Comparison of ENCODE assay signal across 16 mouse cellular contexts in the genomic region with DNA sequence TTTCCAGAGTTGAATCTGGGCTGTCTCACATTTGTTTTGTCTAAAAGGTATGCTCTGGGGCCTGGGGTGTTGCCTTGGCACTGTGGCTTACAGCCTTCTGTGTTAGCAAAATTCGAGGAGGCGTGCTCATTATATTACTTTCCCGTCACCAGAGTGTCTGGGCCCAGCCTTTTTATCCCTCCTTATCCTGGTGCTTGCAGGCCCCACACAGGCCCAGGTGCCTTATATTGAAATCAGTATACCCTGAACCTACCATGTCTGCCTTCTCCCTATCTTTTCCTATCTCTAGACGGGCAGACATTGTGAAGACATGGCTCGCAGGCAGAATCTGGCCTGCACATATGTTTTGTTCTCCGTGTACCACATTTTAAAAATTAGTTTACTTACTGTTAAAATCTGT.
"Had no signal": no experiment of that assay in that cellular context is flagged by ENCODE, and none has a peak within 500 bp of the region (broad histone marks: within the 10 kb centered on the region; RNA-seq: fewer than 3 reads in every experiment).

No protein-coding gene starts in this region.

- H3K9ac ChIP-seq: liver, embryonic 15.5 days; lung, embryonic 15.5 days; midbrain, embryonic 13.5 days; midbrain, embryonic 15.5 days; neural tube, embryonic 12.5 days; stomach, embryonic 15.5 days had no signal

- H3K9me3 ChIP-seq: liver, embryonic 15.5 days; lung, embryonic 15.5 days; midbrain, embryonic 13.5 days; midbrain, embryonic 15.5 days; neural tube, embryonic 12.5 days; stomach, embryonic 15.5 days had no signal

- H3K36me3 ChIP-seq: liver, embryonic 15.5 days; lung, embryonic 15.5 days; midbrain, embryonic 15.5 days; neural tube, embryonic 12.5 days; stomach, embryonic 15.5 days had no signal

- DNase-seq: lung, adult 2 months; lung, postnatal 14 days; lung, postnatal 36 days; right cerebral cortex, postnatal 14 days; thymus, postnatal 14 days; thymus, postnatal 36 days had no signal

- H3K4me3 ChIP-seq: liver, embryonic 15.5 days; lung, embryonic 15.5 days; midbrain, embryonic 13.5 days; midbrain, embryonic 15.5 days; neural tube, embryonic 12.5 days; stomach, embryonic 15.5 days had no signal

- H3K27me3 ChIP-seq: liver, embryonic 15.5 days; lung, embryonic 15.5 days; midbrain, embryonic 13.5 days; midbrain, embryonic 15.5 days; neural tube, embryonic 12.5 days; stomach, embryonic 15.5 days had no signal

- H3K4me2 ChIP-seq: liver, embryonic 15.5 days; lung, embryonic 15.5 days; midbrain, embryonic 11.5 days; midbrain, embryonic 13.5 days; midbrain, embryonic 15.5 days; neural tube, embryonic 12.5 days; stomach, embryonic 15.5 days had no signal

- H3K27ac ChIP-seq: liver, embryonic 15.5 days; lung, embryonic 15.5 days; macrophage; midbrain, embryonic 13.5 days; midbrain, embryonic 15.5 days; neural tube, embryonic 12.5 days; stomach, embryonic 15.5 days; stomach, postnatal 0 days had no signal

- ATAC-seq: lung, postnatal 0 days; midbrain, embryonic 13.5 days; midbrain, embryonic 15.5 days had no signal
